Mouse (Mus musculus) midbrain, postnatal 0 days (tissue): ENCODE results near the gene Tmem115. TPM values are rescaled to one million over a fixed set of nuclear protein-coding genes. Genes with fewer than 3 reads are reported as not detected.

Experiments
- ATAC-seq: fragments of 200-750 bp; cut with Nextera tagmentation; 2 replicates; pipeline ENCODE4 v1.8.0; 2017; ENCODE audit warnings: moderate number of reproducible peaks, mild to moderate bottlenecking, moderate TSS enrichment, moderate library complexity; ENCODE audit not compliant: low FRiP score
- DNase-seq: peaks from one replicate; pipeline ENCODE4 v3.0.0-alpha.2; 2015; ENCODE audit warnings: low spot score
- H3K27ac ChIP-seq: fragments of 300-500 bp; sonication (generic); 2 replicates; pipeline ENCODE4 v1.5.1; 2014; ENCODE audit warnings: low read depth, mild to moderate bottlenecking, low read length, mixed read lengths
- H3K27me3 ChIP-seq: fragments of 300-500 bp; sonication (generic); 2 replicates; pipeline ENCODE4 v1.6.1; 2014; ENCODE audit warnings: low read length, control low read depth, mixed read lengths; ENCODE audit not compliant: insufficient read depth
- H3K36me3 ChIP-seq: fragments of 300-500 bp; sonication (generic); 2 replicates; pipeline ENCODE4 v1.6.1; 2014; ENCODE audit warnings: low read length, control low read depth, mixed read lengths; ENCODE audit not compliant: insufficient read depth
- H3K4me1 ChIP-seq: fragments of 300-500 bp; sonication (generic); 2 replicates; pipeline ENCODE4 v1.6.1; 2014; ENCODE audit warnings: mild to moderate bottlenecking, control low read depth, antibody characterized with exemption, low read length, mixed read lengths; ENCODE audit not compliant: insufficient read depth
- H3K4me2 ChIP-seq: fragments of 300-500 bp; sonication (generic); 2 replicates; pipeline ENCODE4 v1.6.1; 2014; ENCODE audit warnings: low read depth, mild to moderate bottlenecking, low read length, mixed read lengths; ENCODE audit not compliant: poor library complexity, severe bottlenecking
- H3K4me3 ChIP-seq: fragments of 300-500 bp; sonication (generic); 2 replicates; pipeline ENCODE4 v1.5.1; 2014; ENCODE audit warnings: low read depth, mild to moderate bottlenecking, low read length, moderate library complexity
- H3K9ac ChIP-seq: fragments of 300-500 bp; sonication (generic); replicated peaks from 2 replicates; pipeline ENCODE4 v1.6.1; 2014; ENCODE audit warnings: mild to moderate bottlenecking, low read length, moderate library complexity, mixed read lengths; ENCODE audit not compliant: poor library complexity, severe bottlenecking
- H3K9me3 ChIP-seq: fragments of 300-500 bp; sonication (generic); 2 replicates; pipeline ENCODE4 v1.6.1; 2016; ENCODE audit warnings: low read length, control low read depth
- CTCF ChIP-seq: IDR thresholded peaks from 2 replicates; pipeline ENCODE4 v1.5.1; 2016; ENCODE audit warnings: antibody characterized with exemption, mild to moderate bottlenecking
- WGBS: fragments of 180-500 bp; shearing (Covaris S2); extraction: QIAGEN DNeasy Blood & Tissue Kit; methylation state at CpG from one replicate; pipeline ENCODE4 v1.1.7; 2014; 5-methylcytosine and 5-hydroxymethylcytosine counted together
- polyA plus RNA-seq: library from polyadenylated mRNA; unstranded; fragments of >200 nt; fragmentation: Nextera tagmentation; extraction: Ambion mirVana; gene quantifications from 2 replicates; pipeline ENCODE4 v1.2.1, GENCODE M21; 2015
- total RNA-seq: library from RNA; depleted of rRNA; stranded (reverse); fragments of >200 nt; gene quantifications from 2 replicates; pipeline ENCODE4 v1.2.3, GENCODE M21; 2014

The Tmem115 gene
- total and polyA plus RNA-seq, 2 experiments from 2014 or later, result 51.9 to 57.8 TPM

GRCm38 (mm10) chr9:107490625-107491024 is 43.1 kb upstream of the Tmem115 start:
- H3K4me3 ChIP-seq, result no peak overlapping the region
- no peak overlapping the region for H3K4me2 ChIP-seq
- ATAC-seq (no peak), DNase-seq (no peak)
- no peaks in the 10 kb centered on the region for H3K9me3 ChIP-seq
- no peaks in the 10 kb centered on the region for H3K27me3 ChIP-seq
- WGBS, result 79% methylated on average over 6 of the region's 6 CpGs
- TF ChIP-seq CTCF, result no peak
- H3K36me3 ChIP-seq, result no peaks in the 10 kb centered on the region
- H3K4me1 ChIP-seq, result no peaks in the 10 kb centered on the region
- no peak overlapping the region for H3K27ac ChIP-seq
- no peak overlapping the region for H3K9ac ChIP-seq

- H3K4me2 ChIP-seq, result no peak overlapping the region
- ATAC-seq (no peak), DNase-seq (no peak)
- H3K27ac ChIP-seq, result no peak overlapping the region
- H3K27me3 ChIP-seq, result no peaks in the 10 kb centered on the region
- no peak overlapping the region for H3K9ac ChIP-seq
- WGBS, result 52% methylated on average over 1 of the region's 1 CpGs
- H3K9me3 ChIP-seq, result no peaks in the 10 kb centered on the region
- TF ChIP-seq CTCF, result no peak
- H3K36me3 ChIP-seq, result peaks cover 5% of the 10 kb centered on the region; the same call in 1 of the 2 replicates
- H3K4me3 ChIP-seq, result no peak overlapping the region
- no peaks in the 10 kb centered on the region for H3K4me1 ChIP-seq
These were observed 40.2 kb upstream of the Tmem115 start for GRCm38 (mm10) chr9:107493511-107493910.

GRCm38 (mm10) chr9:107494238-107494637 is 39.5 kb upstream of the Tmem115 start:
- ATAC-seq (no peak), DNase-seq (no peak)
- Histone ChIP-seq H3K36me3 (peaks cover 10% of the 10 kb centered on the region; the same call in 1 of the 2 replicates), H3K4me3 (no peak overlapping the region), H3K27me3 (no peaks in the 10 kb centered on the region), H3K27ac (no peak overlapping the region), H3K4me1 (no peaks in the 10 kb centered on the region), H3K9me3 (no peaks in the 10 kb centered on the region), H3K4me2 (no peak overlapping the region), H3K9ac (no peak overlapping the region)
- TF ChIP-seq CTCF, result no peak
- WGBS, result 41% methylated on average over 12 of the region's 12 CpGs

DNA sequence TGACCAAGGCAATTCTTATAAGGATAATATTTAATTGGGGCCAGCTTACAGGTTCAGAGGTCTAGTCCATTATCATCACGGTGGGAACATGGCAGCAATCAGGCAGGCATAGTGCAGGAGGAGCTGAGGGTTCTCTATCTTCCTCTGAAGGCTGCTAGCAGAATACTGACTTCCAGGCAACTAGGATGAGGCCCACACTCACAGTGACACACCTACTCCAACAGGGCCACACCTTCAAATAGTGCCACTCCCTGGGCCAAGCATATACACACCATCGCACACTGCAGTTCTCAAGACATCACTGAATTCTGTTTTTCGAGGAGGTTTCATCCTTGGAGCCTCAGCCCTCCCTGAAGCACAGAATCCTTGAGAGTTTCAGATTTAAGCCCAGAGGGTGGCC is 37.4 kb upstream of the Tmem115 start:
- Histone ChIP-seq H3K4me3 (no peak overlapping the region), H3K9ac (no peak overlapping the region), H3K36me3 (peaks cover 10% of the 10 kb centered on the region; the same call in 1 of the 2 replicates), H3K4me2 (no peak overlapping the region), H3K4me1 (no peaks in the 10 kb centered on the region), H3K27me3 (no peaks in the 10 kb centered on the region), H3K9me3 (no peaks in the 10 kb centered on the region), H3K27ac (no peak overlapping the region)
- no peak for DNase-seq
- no peak for TF ChIP-seq CTCF
- no peak for ATAC-seq
- 88% methylated on average over 3 of the region's 3 CpGs for WGBS

DNA sequence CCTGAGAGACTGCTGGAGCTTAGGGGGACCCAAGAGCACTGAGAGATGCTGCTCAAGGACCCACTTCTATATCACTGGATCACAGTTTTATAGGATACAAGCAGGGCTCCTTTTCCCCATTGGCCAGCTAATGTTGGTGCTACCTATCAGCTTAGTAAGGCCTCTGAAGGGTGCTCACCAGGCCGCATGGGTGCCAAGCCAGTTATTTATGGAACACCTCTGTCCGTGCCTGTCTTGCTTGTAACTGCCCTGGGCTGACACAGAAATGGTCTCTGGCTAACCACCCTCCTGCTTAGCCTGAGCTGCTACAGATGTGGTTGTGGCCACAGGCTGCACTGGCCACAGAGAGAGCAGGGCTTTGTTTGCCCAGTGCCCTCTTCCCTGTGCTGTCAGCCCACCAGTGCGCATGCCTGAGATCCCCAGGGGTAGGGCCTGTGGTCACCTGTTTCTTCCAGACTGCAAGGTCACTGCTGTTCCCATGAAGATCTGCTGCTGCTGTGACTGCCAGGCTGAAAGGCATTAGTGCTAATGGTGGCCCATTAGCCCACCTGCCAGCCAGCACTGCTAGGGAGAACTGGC is 32.9 kb upstream of the Tmem115 start:
- Histone ChIP-seq H3K27ac (no peak overlapping the region), H3K4me3 (no peak overlapping the region), H3K9me3 (no peaks in the 10 kb centered on the region), H3K4me2 (no peak overlapping the region), H3K36me3 (peaks cover 10% of the 10 kb centered on the region; the same call in 1 of the 2 replicates), H3K27me3 (no peaks in the 10 kb centered on the region), H3K4me1 (no peaks in the 10 kb centered on the region), H3K9ac (no peak overlapping the region)
- 88% methylated on average over 3 of the region's 3 CpGs for WGBS
- ATAC-seq, result no peak
- DNase-seq, result no peak
- TF ChIP-seq CTCF, result no peak

- no peak overlapping the region for H3K4me2 ChIP-seq
- peaks cover 10% of the 10 kb centered on the region; the same call in 1 of the 2 replicates for H3K36me3 ChIP-seq
- H3K9me3 ChIP-seq, result no peaks in the 10 kb centered on the region
- ATAC-seq (no peak), DNase-seq (no peak)
- no peaks in the 10 kb centered on the region for H3K4me1 ChIP-seq
- no peaks in the 10 kb centered on the region for H3K27me3 ChIP-seq
- no peak overlapping the region for H3K27ac ChIP-seq
- no peak overlapping the region for H3K4me3 ChIP-seq
- TF ChIP-seq CTCF, result no peak
- H3K9ac ChIP-seq, result no peak overlapping the region
- WGBS, result 85% methylated on average over 12 of the region's 12 CpGs
These were observed 31.5 kb upstream of the Tmem115 start for GRCm38 (mm10) chr9:107502131-107502846.
